Mouse (Mus musculus) CD4-positive, CD25-positive, alpha-beta regulatory T cell (primary cell): ENCODE data around the gene Spg7. TPM values are rescaled to one million over a fixed set of nuclear protein-coding genes. Genes with fewer than 3 reads are reported as not detected.

ENCODE experiments used
- polyA plus RNA-seq: library from polyadenylated mRNA; unstranded; fragments of 100-300 nt; shearing (Covaris generic); gene quantifications from one replicate; pipeline ENCODE4 v1.2.1, GENCODE M21; 2017

The Spg7 gene
- 83.8 TPM for polyA plus RNA-seq

GRCm38 (mm10) chr8:123062721-123063120, at the start of gene Spg7:
TSS of gene Spg7 (plus strand) at chr8:123062942.

GRCm38 (mm10) chr8:123042158-123042973, 20.4 kb upstream of the Spg7 start, which contains the start of gene Ankrd11:
TSS of gene Ankrd11 (minus strand) at chr8:123042277.

GRCm38 (mm10) chr8:123101735-123102685, 39.3 kb downstream of the Spg7 start, which contains the start of gene Rpl13:
TSS of gene Rpl13 (plus strand) at chr8:123102350.

GRCm38 (mm10) chr8:123117127-123117731, 54.5 kb downstream of the Spg7 start, which contains the start of gene Cpne7:
TSS of gene Cpne7 (plus strand) at chr8:123117374.

Other genes with a start within 250 kb of the Spg7 start
- gene Cdh15, start 215.0 kb upstream of the Spg7 start, polyA plus RNA-seq, result 0.14 TPM
- gene Ankrd11, start 20.7 kb upstream of the Spg7 start, polyA plus RNA-seq, result 271 TPM
- gene Rpl13, start 39.4 kb downstream of the Spg7 start, polyA plus RNA-seq, result 1,036 TPM
- gene Cpne7, start 54.4 kb downstream of the Spg7 start, polyA plus RNA-seq, result 1.2 TPM
- gene Sult5a1, start 95.4 kb downstream of the Spg7 start, polyA plus RNA-seq, result 0.07 TPM
- gene Dpep1, start 123.3 kb downstream of the Spg7 start, polyA plus RNA-seq, result not detected
- 214 TPM for gene Chmp1a, start 149.8 kb downstream of the Spg7 start, polyA plus RNA-seq
- gene Spata33, start 149.9 kb downstream of the Spg7 start, polyA plus RNA-seq, result not detected
- gene Cdk10, start 161.9 kb downstream of the Spg7 start, polyA plus RNA-seq, result 27.0 TPM
- gene Spata2l, start 173.3 kb downstream of the Spg7 start, polyA plus RNA-seq, result 15.4 TPM
- gene Zfp276, start 191.3 kb downstream of the Spg7 start, polyA plus RNA-seq, result 41.1 TPM
- 31.6 TPM for gene Vps9d1, start 191.4 kb downstream of the Spg7 start, polyA plus RNA-seq